Mouse (Mus musculus) midbrain, embryonic 12.5 days (tissue): ENCODE data around the gene Abhd14a. TPM values are rescaled to one million over a fixed set of nuclear protein-coding genes. Genes with fewer than 3 reads are reported as not detected.

Experiments
- ATAC-seq: fragments of 200-750 bp; cut with Nextera tagmentation; 2 replicates; pipeline ENCODE4 v1.8.0; 2017; ENCODE audit warnings: low read depth, moderate TSS enrichment, moderate library complexity; ENCODE audit not compliant: low FRiP score
- H3K27ac ChIP-seq: fragments of 300-500 bp; sonication (generic); replicated peaks from 2 replicates; pipeline ENCODE4 v1.5.1; 2016; ENCODE audit warnings: mild to moderate bottlenecking
- H3K27me3 ChIP-seq: fragments of 300-500 bp; sonication (generic); 2 replicates; pipeline ENCODE4 v1.6.1; 2016; ENCODE audit warnings: mild to moderate bottlenecking
- H3K36me3 ChIP-seq: fragments of 300-500 bp; sonication (generic); 2 replicates; pipeline ENCODE4 v1.6.1; 2016
- H3K4me1 ChIP-seq: fragments of 300-500 bp; sonication (generic); 2 replicates; pipeline ENCODE4 v1.6.1; 2016
- H3K4me2 ChIP-seq: fragments of 300-500 bp; sonication (generic); replicated peaks from 2 replicates; pipeline ENCODE4 v1.6.1; 2016; ENCODE audit warnings: mild to moderate bottlenecking, moderate library complexity
- H3K4me3 ChIP-seq: fragments of 300-500 bp; sonication (generic); 2 replicates; pipeline ENCODE4 v1.5.1; 2016; ENCODE audit warnings: mild to moderate bottlenecking
- H3K9ac ChIP-seq: fragments of 300-500 bp; sonication (generic); replicated peaks from 2 replicates; pipeline ENCODE4 v1.6.1; 2016; ENCODE audit warnings: mild to moderate bottlenecking, moderate library complexity
- H3K9me3 ChIP-seq: fragments of 300-500 bp; sonication (generic); 2 replicates; pipeline ENCODE4 v1.6.1; 2016; ENCODE audit warnings: mild to moderate bottlenecking
- WGBS: fragments of 180-500 bp; shearing (Covaris S2); methylation state at CpG from one replicate; pipeline ENCODE4 v1.1.7; 2016; 5-methylcytosine and 5-hydroxymethylcytosine counted together
- polyA plus RNA-seq: library from polyadenylated mRNA; unstranded; fragments of >200 nt; fragmentation: Nextera tagmentation; extraction: Ambion mirVana; gene quantifications from 2 replicates; pipeline ENCODE4 v1.2.1, GENCODE M21; 2016

Gene Abhd14a
- polyA plus RNA-seq, 1 experiment from 2014 or later = 36.5 TPM

DNA sequence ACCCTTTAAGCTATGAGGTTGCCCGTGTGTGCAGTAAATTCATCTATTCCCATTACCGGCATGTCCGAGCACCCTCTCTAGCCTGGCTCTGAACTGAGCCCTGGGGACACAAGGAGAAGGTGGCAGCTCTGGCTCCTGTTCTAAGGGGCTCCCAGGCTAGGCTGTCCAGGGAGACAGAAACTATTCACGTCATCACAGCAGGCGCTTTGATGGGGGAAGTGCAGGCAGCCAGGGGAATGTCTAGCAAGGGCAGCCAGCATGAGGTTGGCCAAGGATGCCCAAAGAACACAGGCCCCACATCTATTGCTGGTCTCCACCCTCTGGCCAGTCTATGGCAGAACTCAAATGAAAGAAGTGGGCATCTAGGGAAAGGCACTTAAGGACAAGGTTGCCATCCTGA lies 10.4 kb upstream of the Abhd14a start:
- peak overlapping the region; percentile 74; the same call in 1 of the 2 replicates for H3K4me3 ChIP-seq
- H3K4me2 ChIP-seq = peak overlapping the region; percentile 98
- peak overlapping the region; percentile 97 for H3K27ac ChIP-seq
- H3K9ac ChIP-seq = peak overlapping the region; percentile 95; the same call in 1 of the 2 replicates
- H3K27me3 ChIP-seq = peaks cover 5% of the 10 kb centered on the region; the same call in 1 of the 2 replicates
- H3K9me3 ChIP-seq = no peaks in the 10 kb centered on the region
- no peak for ATAC-seq
- H3K36me3 ChIP-seq = peaks cover 37% of the 10 kb centered on the region
- 59% methylated on average over 5 of the region's 5 CpGs for WGBS
- peaks cover 64% of the 10 kb centered on the region for H3K4me1 ChIP-seq

DNA sequence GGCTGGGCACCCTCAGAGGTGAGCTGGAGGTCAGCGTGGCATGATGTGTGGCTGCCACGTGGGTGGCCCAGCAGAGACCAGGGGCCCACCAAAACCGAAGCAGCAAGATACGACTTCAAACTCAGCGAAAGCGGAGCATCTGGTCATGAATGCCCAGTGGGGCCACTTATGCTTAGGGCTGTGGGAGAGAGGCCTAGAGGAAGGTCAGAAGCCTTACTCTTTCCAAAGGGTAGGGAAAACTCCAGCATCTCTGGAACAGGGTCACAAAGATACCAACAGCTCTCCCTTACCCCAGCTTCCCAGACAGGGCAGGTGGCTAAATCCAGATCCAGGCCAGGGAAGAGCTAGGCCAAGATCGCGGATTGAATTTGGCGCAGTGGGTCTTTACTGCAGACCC lies 9.7 kb upstream of the Abhd14a start:
- peaks cover 2% of the 10 kb centered on the region; the same call in 1 of the 2 replicates for H3K27me3 ChIP-seq
- peaks cover 72% of the 10 kb centered on the region for H3K4me1 ChIP-seq
- peak overlapping the region; percentile 74 for H3K4me3 ChIP-seq
- H3K9ac ChIP-seq = peak overlapping the region; percentile 95
- peak overlapping the region; percentile 97 for H3K27ac ChIP-seq
- H3K4me2 ChIP-seq = peak overlapping the region; percentile 98
- H3K36me3 ChIP-seq = peaks cover 30% of the 10 kb centered on the region
- H3K9me3 ChIP-seq = no peaks in the 10 kb centered on the region
- no peak for ATAC-seq
- WGBS = 33% methylated on average over 9 of the region's 9 CpGs

DNA sequence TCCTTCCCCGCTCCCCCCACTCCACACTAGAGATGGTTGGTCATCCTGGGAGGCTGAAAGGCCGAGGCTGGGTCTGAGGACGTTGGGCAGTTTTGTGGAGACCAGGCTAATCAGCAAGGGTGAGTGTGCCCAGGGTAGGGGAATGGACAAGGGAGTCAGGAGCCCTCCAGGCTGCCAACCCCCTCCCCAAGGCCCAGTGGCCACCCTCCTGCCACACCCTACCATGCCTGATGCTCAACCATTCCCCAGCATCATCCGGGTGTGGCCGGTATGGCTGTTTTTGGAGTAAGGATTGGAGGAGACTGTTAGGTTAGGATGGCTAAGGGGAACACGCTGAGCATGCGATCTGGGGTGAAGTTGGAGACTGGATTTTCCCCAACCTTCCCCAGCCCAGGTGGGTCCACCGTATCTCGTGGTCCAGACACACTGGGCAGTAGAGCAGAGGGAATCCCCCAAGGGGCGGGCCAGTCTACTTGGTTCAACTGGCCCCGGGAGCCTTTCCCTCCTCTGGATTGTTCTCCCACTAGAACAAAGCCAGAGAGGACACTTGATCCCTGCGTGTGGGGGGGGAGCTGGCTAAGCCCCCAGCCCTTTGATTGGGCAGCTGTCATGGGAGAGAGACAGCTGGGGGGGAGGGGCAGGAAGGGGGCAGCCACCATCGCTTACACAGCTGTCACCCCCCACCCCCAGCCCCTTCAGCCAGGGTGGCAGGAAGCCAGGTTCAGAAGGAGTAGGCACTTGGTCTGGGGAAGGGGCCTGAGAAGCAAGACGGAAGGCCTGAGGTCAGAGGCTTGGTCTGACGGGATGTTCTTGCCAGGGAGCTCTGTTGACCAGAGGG lies 9.1 kb upstream of the Abhd14a start:
- Histone ChIP-seq H3K27me3 (no peaks in the 10 kb centered on the region), H3K27ac (peak overlapping the region; percentile 97), H3K4me1 (peaks cover 76% of the 10 kb centered on the region), H3K4me2 (peak overlapping the region; percentile 98), H3K9me3 (no peaks in the 10 kb centered on the region), H3K9ac (peak overlapping the region; percentile 95), H3K4me3 (peak overlapping the region; percentile 74), H3K36me3 (peaks cover 23% of the 10 kb centered on the region)
- ATAC-seq = peak; percentile 8
- 23% methylated on average over 15 of the region's 15 CpGs for WGBS

DNA sequence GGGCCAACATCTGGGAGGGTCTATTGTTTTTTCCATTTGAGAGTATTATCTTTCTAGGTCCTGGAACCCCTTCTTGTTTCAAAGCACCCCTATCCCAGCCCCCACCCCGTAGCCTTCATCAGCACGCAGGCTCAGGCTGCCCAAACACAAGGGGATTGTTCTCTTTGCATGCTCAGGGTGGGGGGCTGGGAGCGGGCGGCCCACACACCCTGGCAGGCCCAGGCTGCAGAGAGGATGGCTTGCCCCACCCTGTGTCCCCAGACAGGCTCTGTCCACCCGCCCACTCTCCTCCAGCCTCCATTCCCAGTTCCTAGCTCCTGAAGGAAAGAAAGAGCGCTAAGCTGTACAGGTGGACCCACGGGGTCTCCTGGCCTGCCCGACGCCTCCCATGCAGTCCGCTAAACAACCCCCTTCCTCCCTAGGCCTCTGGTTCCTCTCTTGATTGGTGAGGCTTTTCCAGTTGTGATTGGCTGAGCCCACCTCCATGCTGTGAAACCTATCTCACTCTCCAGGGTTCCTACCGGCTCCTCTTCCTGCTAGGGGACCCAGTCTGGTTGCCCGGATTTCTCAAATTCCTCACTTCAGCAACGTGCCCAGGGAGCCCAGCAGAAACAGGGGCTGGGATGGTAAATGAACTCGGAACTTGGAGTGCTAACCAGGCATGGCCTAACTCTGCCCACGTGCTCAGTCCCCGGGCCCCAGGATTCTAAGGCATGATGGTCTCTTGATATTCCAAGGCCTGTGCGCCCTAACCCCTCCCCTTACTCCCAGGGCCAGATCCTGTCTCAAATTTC lies 7.6 kb upstream of the Abhd14a start:
- H3K9me3 ChIP-seq = no peaks in the 10 kb centered on the region
- H3K4me2 ChIP-seq = peak overlapping the region; percentile 98
- H3K36me3 ChIP-seq = peaks cover 9% of the 10 kb centered on the region
- H3K4me3 ChIP-seq = peak overlapping the region; percentile 74
- H3K27ac ChIP-seq = peak overlapping the region; percentile 97
- ATAC-seq = peak; percentile 35
- peaks cover 78% of the 10 kb centered on the region for H3K4me1 ChIP-seq
- no peaks in the 10 kb centered on the region for H3K27me3 ChIP-seq
- under 1% methylated on average over 17 of the region's 17 CpGs for WGBS
- H3K9ac ChIP-seq = peak overlapping the region; percentile 95

DNA sequence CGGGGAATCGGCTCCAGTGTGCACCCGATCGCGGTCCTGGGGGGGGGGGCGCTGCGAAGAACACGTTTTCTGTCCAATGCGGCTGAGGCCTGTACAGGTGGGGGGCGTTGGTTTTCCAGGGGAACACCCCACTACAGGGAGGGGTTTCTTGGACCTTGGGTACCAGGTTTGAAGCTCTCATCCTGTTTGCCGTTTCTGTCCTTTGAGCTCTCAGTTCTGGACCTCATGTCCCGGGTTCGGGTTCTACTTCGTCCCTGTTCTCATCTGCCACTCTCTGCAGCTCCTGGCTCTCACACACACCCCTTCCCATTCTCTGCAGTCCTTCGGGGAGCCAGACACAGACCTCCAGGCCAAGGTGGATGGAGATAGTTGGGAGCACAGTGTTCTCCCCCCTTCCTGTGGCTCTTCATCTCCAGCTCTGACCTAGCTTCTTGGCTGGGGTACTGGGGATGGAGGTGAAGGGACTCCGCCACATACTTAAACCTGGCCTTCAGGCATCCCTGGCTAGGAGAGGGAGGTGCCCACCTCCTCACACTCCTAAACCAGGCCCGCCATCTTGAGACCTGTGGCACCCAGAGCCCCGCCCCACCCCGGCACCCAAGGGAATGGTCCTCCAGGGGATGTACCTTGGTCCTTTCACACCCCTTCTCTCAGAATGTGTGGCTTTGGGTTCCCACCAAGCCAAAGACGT lies 6.7 kb upstream of the Abhd14a start:
- Histone ChIP-seq H3K4me2 (peak overlapping the region; percentile 98), H3K27me3 (no peaks in the 10 kb centered on the region), H3K9me3 (no peaks in the 10 kb centered on the region), H3K9ac (peak overlapping the region; percentile 95), H3K36me3 (0 out of 2 replicates have a peak, but pooled peaks cover 4% of the 10 kb centered on the region), H3K4me1 (peaks cover 71% of the 10 kb centered on the region), H3K4me3 (peak overlapping the region; percentile 74), H3K27ac (peak overlapping the region; percentile 97)
- WGBS = under 1% methylated on average over 17 of the region's 20 CpGs
- no peak for ATAC-seq

DNA sequence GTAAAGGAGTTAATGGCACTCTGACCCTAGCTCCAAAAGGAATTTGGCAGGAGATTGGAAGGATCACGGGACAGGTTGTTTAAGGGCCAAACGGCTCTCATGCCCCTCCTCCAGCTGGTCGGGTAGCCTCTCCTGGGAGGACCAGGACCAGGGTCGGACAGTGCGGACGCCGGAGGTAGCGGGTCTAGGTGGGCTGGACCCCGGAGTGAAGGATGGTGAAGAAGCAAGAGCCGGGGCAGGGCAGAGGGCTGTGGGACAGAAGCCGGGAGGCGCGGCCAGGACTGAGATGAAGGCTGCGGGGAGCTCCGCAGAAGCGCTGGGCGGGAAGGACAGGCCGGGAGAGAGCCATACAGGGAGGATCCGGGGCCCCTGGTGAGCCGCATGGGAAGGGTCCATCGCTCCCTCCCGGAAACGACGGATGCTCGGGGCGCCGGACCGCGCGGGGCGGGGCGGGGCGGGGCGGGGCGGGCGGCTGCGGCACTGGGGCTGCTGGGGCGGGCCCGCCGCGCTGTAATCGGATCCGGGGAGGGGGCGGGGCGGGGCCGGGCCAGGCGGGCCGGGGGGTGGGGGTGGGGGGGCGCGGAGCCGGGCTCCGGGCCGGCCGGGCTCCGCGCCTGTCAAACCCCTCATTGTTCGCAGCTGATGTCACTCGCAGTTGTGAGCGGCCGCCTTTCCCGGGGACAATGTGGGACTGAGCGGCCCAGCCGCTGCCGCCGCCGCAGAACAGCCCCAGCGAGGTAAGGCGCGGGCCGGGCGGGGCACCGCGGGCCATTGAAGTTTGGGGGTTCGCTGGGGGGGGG lies 6.0 kb upstream of the Abhd14a start, which contains the start of gene Pcbp4:
Gene Pcbp4, plus strand, starts transcription at position 21 of the 800 bp plus-strand sequence.
- WGBS = 0% methylated on average over 26 of the region's 74 CpGs
- peak; percentile 76 for ATAC-seq
- H3K4me2 ChIP-seq = peak within 1 kb of the TSS; percentile 98
- H3K27me3 ChIP-seq = no peaks in the 10 kb centered on the region
- H3K27ac ChIP-seq = peak within 1 kb of the TSS; percentile 97
- peak within 1 kb of the TSS; percentile 95 for H3K9ac ChIP-seq
- 0 out of 2 replicates have a peak, but pooled peaks cover 4% of the 10 kb centered on the region for H3K36me3 ChIP-seq
- H3K4me1 ChIP-seq = peaks cover 72% of the 10 kb centered on the region
- H3K4me3 ChIP-seq = peak within 1 kb of the TSS; percentile 74
- H3K9me3 ChIP-seq = no peaks in the 10 kb centered on the region

DNA sequence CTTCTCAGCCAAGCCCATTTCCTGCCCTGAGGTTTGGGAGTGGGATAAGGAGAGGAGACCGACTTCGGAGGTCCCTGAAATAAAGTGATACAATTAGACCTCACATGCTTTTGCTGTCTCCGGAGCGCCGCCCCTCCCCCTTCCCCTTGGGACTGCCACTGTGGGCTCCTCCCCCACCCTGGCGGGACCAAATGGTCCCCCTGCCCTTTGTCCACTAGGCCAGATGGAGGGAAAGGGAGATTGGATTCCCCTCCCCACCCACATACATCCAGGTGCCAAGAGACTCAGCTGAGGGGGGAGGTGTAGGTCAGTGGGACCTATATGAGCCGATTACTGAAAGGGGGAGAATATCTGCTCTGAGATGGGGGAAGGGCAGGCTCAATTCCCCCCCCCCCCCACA lies 5.3 kb upstream of the Abhd14a start:
- Histone ChIP-seq H3K9me3 (no peaks in the 10 kb centered on the region), H3K4me2 (peak overlapping the region; percentile 98), H3K27me3 (no peaks in the 10 kb centered on the region), H3K4me3 (peak overlapping the region; percentile 74), H3K36me3 (0 out of 2 replicates have a peak, but pooled peaks cover 4% of the 10 kb centered on the region), H3K9ac (peak overlapping the region; percentile 95), H3K4me1 (peaks cover 72% of the 10 kb centered on the region), H3K27ac (peak overlapping the region; percentile 97)
- 0 out of 2 replicates have a peak, but pooled peaks have one; percentile 0 for ATAC-seq
- 2% methylated on average over 6 of the region's 7 CpGs for WGBS

DNA sequence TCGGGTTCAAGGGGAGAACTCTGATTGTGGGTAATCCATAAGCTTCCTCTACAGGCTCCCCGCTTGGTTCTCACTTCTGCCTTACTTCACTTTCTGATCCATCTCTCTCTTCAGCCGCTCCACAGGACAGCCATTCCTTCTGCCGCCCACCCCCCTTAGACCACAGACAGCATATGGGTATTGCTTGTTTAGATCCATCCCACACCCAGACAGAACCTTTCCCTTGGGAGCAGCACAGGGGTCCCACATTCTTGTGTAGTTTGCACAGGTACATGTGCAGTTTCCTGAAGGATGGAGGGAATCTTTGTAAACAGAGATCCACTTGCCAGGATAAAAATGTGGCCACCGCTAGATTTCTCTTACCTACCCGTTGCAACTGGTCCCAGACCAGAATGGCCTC lies 4.9 kb upstream of the Abhd14a start:
- peak overlapping the region; percentile 98 for H3K4me2 ChIP-seq
- peak overlapping the region; percentile 97 for H3K27ac ChIP-seq
- no peak for ATAC-seq
- no peaks in the 10 kb centered on the region for H3K9me3 ChIP-seq
- 0 out of 2 replicates have a peak, but pooled peaks cover 4% of the 10 kb centered on the region for H3K36me3 ChIP-seq
- H3K4me1 ChIP-seq = peaks cover 72% of the 10 kb centered on the region
- H3K4me3 ChIP-seq = peak overlapping the region; percentile 74
- no peaks in the 10 kb centered on the region for H3K27me3 ChIP-seq
- WGBS = 20% methylated on average over 6 of the region's 6 CpGs
- H3K9ac ChIP-seq = peak overlapping the region; percentile 95; the same call in 1 of the 2 replicates

DNA sequence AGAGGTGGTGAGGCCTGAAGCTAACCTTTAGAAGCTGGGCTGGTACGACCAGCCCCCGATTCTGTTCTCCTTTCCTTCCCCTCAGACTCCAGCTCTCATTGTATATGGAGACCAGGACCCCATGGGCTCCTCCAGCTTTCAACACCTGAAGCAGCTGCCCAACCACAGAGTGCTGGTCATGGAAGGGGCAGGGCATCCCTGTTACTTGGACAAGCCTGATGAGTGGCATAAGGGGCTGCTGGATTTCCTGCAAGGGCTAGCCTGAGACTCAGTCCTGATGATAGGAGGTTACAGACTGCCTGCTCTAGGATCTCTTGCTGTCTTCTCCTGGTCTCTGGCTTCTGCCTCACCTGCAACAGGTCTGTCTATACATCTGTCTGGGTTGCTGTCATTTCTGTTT lies 4.4 kb upstream of the Abhd14a start:
- 58% methylated on average over 2 of the region's 2 CpGs for WGBS
- Histone ChIP-seq H3K36me3 (0 out of 2 replicates have a peak, but pooled peaks cover 4% of the 10 kb centered on the region), H3K27ac (no peak overlapping the region), H3K9ac (no peak overlapping the region), H3K4me1 (peaks cover 72% of the 10 kb centered on the region), H3K27me3 (no peaks in the 10 kb centered on the region), H3K4me2 (0 out of 2 replicates have a peak overlapping the region, but pooled peaks have one; percentile 98), H3K9me3 (no peaks in the 10 kb centered on the region), H3K4me3 (no peak overlapping the region)
- no peak for ATAC-seq

DNA sequence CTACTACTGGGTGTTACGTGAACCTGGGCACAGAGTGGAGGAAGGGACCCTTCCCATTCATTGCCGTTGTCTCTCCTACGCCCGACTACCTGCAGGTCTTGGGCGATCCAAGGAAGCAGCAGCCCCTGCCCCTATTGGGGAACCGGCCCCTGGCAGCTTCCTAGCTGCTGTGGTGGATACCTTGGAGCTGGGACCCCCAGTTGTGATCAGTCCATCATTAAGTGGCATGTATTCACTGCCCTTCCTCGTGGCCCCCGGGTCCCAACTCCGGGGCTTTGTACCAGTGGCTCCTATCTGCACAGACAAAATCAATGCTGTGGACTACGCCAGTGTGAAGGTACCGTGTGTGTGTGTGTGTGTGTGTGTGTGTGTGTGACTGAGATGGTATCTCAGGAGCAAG lies 3.8 kb upstream of the Abhd14a start:
- Histone ChIP-seq H3K4me2 (no peak overlapping the region), H3K9ac (no peak overlapping the region), H3K4me1 (peaks cover 69% of the 10 kb centered on the region), H3K27me3 (no peaks in the 10 kb centered on the region), H3K36me3 (0 out of 2 replicates have a peak, but pooled peaks cover 1% of the 10 kb centered on the region), H3K9me3 (no peaks in the 10 kb centered on the region), H3K4me3 (no peak overlapping the region), H3K27ac (no peak overlapping the region)
- ATAC-seq = no peak
- 80% methylated on average over 11 of the region's 11 CpGs for WGBS

DNA sequence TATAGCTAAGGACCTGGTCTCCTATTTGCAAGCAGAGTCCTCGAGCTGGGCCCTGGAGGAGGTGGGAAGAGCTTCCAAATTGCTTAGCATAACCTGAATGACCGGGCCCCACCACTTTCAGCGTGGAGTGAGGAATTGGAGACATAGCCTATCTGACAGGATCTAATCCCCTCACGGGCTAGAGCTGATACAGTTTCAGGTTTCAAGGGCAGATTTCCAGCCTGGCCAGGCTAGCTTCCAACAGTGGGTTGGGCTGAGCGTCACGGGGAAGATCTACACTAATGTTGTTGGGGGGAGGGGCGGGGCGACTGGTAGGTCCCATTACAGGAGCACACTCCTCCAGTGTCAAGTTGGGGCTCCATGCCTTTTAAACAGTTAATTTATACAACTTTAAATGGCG lies 3.2 kb upstream of the Abhd14a start:
- WGBS = 25% methylated on average over 9 of the region's 9 CpGs
- H3K9ac ChIP-seq = no peak overlapping the region
- ATAC-seq = no peak

More for the DNA sequence above, 3.2 kb upstream of the Abhd14a start:
- Histone ChIP-seq H3K4me2 (no peak overlapping the region), H3K27ac (no peak overlapping the region), H3K27me3 (no peaks in the 10 kb centered on the region), H3K36me3 (no peaks in the 10 kb centered on the region), H3K4me3 (no peak overlapping the region), H3K9me3 (no peaks in the 10 kb centered on the region), H3K4me1 (peaks cover 66% of the 10 kb centered on the region)
